Mouse (Mus musculus) inflammation-experienced regulatory T-cells, adult 6 months (primary cell): ENCODE measurements around the gene Ifi35. TPM values are rescaled to one million over a fixed set of nuclear protein-coding genes. Genes with fewer than 3 reads are reported as not detected.
A peak's percentile ranks its signal among the peaks of the same experiment; 100 is the strongest.
"Not testable (repeated sequence)": the region's sequence is repeated elsewhere in the genome, so short reads cannot be mapped to it uniquely, and the experiment has no call there.

Source experiments
- ATAC-seq: one replicate; pipeline ENCODE4 v1.8.0; 2017
- polyA plus RNA-seq, 3 experiments: library from polyadenylated mRNA; unstranded; fragments of 100-300 nt; shearing (Covaris generic); gene quantifications; one replicate each; pipeline ENCODE4 v1.2.1; 2017

Gene Ifi35
- polyA plus RNA-seq: 100 to 1,000 TPM; 143 to 171 (median 153) TPM

DNA sequence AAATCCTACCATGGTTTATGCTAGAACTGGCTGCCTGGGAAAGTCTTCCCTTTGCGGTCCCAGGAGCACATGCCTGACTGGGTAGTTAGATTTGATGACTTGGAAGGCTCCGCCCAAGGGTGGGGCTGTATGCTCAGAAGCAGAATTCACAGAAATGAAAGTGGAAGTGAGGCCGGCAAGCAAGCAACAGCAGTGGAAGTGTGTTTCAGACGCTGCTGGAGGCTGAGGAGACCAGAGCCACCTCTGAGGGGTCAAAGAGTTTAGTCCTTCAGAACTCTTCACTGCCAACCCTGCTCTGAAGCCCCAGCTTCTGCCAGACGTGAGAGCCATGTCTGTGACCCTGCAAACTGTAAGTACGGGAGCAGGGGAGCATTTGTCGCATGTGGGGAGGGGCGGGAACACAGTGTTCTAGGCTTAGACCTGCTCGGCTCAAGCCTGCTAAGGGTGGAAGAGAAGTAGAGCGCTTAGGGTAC lies at the start of gene Ifi35:
TSS of gene Ifi35 (plus strand) at position 134 of the 473 bp plus-strand sequence.
- peak; percentile 93 for ATAC-seq

DNA sequence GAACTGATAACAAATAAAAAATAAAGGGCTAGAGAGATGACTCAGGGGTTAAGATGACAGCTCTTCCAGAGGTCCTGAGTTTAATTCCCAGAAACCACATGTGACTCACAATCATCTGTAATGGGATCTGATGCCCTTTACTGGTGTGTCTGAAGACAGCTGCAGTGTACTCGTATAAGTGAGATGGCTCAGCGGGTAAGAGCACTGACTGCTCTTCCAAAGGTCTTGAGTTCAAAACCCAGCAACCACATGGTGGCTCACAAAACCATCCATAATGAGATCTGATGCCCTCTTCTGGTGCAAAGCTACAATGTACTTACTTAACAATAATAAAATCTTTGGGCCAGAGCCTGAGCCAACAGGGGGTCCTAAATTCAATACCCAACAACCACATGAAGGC lies 32.9 kb upstream of the Ifi35 start:
- no peak for ATAC-seq

DNA sequence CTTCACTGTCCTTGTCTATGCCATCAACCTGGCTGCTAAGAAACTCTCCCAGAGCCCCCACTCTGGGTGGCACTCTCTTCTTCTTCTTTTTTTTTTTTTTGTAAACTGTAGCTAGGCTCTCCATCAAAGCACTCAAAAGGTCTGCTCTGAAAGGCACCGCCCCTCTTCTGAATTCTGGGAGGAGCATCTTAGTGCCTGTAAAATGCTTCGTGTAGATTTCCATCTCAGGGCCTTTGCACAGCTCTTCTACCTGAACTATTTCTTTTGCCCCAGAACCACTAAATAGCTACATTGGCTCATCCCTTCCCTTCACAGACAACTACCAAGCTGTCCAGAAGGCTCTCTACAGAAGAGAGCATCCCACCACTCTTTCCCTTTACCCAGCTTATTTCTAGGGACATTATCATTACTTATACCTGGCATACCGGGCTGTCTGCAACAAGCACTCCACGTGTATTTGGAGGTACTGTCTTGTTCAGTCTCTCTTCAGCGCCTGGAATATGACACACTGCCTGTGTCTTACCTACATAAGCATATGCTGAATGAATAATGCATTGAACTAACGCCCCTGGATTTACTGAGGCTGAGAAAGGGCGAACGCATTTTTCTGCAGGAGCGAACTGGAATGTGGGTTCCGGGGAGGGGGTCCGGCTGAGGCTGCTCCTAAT lies 31.6 kb upstream of the Ifi35 start:
- no peak for ATAC-seq

DNA sequence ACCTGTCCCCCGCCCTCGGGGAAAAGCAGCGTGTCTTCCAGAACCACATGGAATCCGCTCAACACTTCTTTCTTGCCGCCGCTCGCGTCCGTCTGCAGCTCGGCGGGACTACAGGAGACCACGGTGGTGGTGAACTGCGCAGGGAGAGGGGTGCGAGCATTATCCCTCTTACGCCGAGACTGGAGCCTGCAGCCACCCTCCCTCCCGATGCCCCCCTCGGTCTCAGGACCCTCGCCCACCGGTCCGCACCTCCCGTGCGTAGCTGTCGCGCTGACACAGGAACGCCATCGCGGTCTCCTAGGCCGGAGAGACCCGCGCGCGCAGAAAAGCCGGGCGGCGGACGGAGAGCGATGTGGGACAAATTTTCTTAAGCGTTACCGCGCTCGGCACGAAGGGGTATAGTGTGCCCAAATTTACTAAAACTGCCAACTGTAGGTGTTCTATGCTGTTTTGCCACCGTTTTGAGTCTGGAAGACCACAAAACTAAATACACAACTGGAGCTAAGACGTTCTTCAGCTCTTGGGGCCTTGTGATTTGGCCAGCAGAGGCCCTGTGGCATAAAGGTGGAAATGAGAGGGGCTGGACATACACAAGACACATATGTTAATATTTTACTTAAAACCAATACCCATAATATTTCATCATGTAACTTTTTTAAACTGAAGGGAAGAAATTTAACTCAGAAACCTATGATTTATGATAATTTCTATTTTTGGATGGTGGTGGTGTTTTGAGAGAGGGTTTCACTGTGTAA lies 30.9 kb upstream of the Ifi35 start, which contains the start of gene Aarsd1:
TSS of gene Aarsd1 (minus strand) at position 515 of the 755 bp plus-strand sequence.
- peak; percentile 71 for ATAC-seq

DNA sequence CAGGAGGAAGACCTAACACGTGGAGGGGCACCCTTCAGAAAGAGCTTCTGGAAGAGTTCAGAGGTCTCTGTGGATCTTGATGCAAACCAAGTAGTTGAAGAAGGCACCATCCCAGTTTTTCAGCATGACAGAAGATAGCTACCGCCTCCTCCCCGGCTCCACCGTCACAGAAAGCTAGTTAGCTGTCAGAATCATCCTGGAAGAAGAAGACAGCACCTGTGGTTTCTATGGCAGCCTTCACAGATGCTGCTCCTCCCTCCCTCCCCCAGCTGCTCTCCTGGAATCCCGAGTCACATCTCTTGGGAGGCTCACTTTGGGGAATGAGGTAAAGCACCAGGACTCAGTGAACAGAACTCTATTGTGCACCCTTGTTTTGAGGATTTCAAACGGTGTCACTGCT lies 29.2 kb upstream of the Ifi35 start:
- no peak for ATAC-seq

GRCm38 (mm10) chr11:101419610-101420009 lies 28.6 kb upstream of the Ifi35 start:
- ATAC-seq: no peak

DNA sequence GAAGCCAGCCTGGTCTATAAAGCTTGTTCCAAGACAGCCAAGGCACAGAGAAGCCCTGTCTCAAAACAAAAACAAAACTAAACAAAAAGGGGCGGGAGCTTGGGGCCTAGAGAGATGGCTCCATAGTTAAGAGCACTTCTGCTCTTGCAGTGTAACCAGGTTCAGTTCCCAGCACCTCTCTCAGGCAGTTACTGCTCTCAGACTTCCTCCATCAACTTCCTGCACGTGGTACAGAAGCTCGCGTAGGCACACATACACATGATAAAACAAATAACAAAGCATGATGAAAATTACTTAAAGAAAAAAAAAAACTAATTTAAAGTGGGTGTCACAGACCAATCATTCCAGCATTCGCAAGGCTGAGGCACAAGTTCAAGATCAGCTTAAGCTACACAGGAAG lies 28.1 kb upstream of the Ifi35 start:
- no peak for ATAC-seq

DNA sequence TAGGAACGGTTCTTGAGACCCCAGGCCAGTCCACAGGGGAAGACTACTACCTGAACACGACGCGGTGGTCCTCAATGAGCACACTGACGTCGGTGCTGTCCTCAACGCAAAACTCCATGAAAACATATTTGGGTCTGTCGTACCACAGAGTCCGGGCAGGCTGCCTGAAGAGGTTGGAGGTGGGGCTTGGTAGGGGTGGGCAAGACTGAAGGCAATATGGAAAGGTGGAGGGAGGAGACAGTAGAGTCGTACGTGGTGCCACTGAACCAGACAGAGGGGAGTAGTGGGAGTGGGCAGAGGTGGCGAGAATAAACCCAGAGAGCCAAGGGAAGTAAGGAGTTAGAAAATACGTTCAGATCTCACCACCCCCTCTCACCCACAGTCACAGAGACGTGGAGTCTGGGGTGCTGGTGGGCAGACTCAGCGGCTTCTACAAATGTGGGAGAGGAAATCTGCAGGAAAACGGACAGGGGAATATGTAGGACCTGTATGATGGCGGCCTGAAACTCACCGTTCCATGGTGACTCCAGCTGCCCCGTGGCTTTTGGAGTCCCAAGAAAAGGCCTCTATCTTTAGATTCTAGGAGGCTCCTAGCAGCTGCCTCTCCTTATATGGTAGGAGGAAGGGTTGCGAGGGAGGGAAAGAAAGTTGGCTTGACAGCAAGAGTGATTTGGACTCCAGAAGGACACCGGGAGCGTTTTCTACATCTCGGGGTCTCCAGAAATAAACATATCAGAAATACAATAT lies 23.9 kb upstream of the Ifi35 start, which contains the start of gene Gm27029:
TSS of gene Gm27029 (minus strand) at position 692 of the 747 bp plus-strand sequence.
- peak; percentile 3 for ATAC-seq

GRCm38 (mm10) chr11:101424925-101425813 lies 23.0 kb upstream of the Ifi35 start, which contains the start of the genes Rundc1 and Ptges3l:
Gene Rundc1 (plus strand): TSS chr11:101425085.
Gene Ptges3l (minus strand): TSS chr11:101425333.
- ATAC-seq: peak; percentile 95

GRCm38 (mm10) chr11:101426165-101426564 lies 22.0 kb upstream of the Ifi35 start:
- no peak for ATAC-seq

DNA sequence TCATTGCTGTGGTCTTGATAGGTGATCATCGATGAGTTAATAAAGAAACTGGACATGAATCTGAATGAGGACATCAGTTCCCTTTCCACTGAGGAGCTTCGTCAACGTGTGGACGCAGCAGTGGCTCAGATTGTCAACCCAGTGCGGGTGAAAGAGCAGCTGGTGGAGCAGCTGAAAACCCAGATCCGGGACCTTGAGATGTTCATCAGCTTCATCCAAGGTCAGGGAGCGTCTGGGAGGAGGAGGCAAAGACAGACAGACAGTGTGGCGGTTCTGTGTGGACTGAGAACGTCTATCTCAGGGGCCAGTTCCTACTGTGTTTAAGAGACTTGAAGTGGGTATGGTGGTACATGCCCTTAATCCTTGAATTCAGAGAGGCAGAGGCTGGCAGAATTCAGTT lies 16.9 kb upstream of the Ifi35 start:
- ATAC-seq: no peak

DNA sequence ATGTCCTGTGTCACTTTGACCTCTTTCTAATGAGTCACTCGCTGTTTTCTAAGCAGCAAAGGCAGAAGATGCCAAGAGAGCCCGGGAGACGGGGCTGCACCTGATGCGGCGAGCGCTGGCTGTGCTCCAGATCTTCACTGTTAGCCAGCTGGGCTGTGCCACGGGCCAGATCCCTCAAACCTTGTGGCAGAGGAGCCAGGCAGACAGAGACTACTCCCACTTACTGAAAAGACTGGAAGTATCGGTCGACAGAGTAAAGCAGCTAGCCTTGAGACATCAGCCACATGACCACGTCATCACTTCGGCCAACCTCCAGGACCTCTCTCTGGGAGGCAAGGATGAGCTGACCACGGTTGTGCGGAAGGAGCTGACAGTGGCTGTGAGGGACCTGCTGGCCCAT lies 14.8 kb upstream of the Ifi35 start:
- no peak for ATAC-seq

DNA sequence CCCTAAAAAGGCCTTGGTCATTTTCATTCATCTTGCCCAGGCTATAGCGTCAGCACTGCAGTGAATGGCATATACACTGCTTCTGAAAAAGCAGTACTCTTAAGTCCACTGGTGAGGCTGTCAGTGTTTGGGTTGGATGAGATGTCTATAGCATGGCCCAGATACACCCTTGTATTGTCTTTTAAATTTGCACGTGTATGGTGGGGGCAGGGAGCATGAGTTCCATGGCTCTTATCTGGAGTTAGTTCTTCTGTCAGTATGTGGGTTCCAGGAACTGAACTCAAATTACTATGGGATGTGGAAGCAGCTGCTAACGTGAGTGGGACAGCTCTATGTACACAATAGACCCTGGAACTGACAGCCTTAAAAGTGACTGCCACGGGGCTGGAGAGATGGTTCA lies 12.4 kb upstream of the Ifi35 start:
- no peak for ATAC-seq

DNA sequence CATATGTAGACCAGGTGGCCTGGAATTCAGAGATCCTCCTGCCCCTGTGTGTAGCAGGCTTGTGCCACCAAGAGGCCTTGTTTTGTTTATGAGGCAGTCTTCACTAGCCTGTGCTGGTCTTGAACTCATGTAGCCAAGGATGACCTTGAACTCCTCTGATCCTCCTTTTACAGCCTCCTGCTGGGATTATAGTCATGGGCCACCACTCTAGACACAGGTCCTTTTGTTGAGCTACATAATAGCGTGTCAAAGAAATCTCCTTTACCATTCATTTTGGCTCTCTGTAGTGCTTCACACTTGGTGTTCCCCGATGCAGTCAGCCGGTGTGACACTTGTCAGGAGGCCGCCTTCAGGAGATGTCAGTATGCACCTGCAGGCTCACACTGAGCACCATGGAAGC lies 11.3 kb upstream of the Ifi35 start:
- ATAC-seq: no peak

DNA sequence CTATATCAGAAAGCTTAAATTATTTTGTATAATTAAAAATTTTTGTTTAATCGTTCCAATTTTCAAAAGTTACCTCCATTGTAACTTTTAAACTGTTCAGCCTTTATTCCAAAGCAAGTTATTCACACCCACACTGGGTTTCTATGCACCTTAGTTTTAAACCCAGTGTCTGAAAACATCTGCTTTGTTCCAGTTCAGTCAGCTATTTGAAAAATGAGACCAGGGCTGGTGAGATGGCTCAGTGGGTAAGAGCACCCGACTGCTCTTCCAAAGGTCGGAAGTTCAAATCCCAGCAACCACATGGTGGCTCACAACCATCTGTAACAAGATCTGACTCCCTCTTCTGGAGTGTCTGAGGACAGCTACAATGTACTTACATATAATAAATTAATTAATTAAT lies 10.2 kb upstream of the Ifi35 start:
- ATAC-seq: not testable (repeated sequence)

DNA sequence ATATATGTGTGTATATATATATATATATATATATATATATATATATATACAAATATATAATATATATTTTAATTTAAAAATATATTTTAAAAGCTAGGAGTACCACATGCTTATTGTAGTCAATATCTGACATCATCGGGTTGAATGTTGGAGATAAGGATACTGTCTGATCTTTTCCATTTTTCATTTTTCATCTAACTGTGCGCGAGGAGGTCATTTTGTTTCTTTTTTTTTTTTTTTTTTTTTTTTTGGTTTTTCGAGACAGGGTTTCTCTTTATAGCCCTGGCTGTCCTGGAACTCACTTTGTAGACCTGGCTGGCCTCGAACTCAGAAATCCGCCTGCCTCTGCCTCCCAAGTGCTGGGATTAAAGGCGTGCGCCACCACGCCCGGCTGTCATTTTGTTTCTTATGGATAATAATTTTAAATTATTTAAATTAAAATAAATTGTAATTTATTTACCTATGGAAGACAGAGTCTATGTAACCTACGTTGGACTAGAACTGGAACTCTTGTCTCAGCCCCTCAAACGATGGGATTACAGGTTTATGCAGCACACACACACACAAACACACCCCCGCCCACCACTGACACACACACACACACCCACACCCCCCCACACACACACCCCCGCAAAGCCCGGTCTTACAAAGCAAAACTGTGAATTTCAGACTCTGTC lies 6.6 kb upstream of the Ifi35 start:
- ATAC-seq: not testable (repeated sequence)

DNA sequence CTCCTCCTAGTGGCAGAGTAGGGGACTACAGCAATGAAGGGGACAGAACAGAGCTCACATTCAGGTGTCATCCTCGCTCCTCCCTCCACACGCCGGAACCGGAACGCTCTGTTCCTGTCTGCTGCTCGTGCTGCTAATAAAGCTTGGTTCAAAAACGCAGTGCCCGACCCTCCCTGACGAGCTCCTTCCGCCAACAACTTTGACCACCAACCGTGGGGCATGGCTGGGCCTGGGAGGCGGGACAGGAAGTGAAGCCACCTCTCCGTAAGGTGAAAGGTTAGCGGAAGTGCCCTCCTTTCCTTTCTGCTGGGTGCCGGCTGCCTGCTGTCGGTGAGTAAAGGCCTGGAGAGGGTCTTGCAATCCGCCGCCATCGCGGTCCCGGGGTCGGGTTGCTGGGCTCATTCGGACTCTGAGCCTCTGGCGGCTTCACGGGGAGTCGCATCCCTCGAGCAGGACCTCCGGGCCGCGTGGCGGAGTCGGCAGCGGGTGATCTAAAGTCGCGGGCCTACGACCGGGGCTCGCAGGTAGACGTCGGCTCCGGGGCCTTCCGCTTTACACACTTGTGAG lies 6.0 kb upstream of the Ifi35 start, which contains the start of gene Rpl27:
TSS of gene Rpl27 (plus strand) at position 172 of the 567 bp plus-strand sequence.
- ATAC-seq: peak; percentile 96

DNA sequence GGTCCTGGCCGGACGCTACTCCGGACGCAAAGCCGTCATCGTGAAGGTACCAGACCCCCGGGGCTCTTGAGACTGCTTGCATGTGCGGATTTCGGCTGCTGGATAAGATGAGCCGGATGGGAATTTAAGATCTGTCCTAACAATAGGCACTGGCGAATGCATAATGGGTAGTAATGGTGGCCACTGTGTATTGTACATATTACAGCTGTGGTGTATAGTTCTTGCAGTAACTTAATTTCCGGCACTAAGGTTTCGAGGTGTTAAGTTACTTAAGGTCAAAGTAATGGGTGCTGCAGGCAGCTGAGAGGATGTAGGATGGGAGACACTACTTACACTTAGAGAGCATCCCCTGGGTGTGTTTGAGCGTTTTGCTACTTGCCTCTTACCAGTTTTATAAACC lies 5.4 kb upstream of the Ifi35 start:
- ATAC-seq: no peak

DNA sequence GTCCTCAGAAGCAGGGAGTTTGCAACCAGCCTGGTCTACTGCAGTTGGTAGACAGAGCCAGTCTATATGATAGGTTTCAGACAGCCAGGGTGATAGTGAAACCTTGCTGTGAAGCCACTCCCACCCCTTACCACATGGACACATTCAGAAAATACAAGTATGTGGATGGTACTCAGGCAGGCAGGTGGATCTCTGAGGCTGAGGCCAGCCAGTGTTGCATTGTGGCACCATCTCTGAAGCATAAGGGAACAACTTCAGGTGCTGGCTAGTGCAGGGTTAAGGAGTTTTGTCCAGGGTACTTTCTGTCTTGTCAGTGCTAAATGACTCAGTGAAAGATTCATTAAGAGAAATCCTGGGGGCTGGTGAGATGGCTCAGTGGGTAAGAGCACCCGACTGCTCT lies 1.9 kb upstream of the Ifi35 start:
- no peak for ATAC-seq

DNA sequence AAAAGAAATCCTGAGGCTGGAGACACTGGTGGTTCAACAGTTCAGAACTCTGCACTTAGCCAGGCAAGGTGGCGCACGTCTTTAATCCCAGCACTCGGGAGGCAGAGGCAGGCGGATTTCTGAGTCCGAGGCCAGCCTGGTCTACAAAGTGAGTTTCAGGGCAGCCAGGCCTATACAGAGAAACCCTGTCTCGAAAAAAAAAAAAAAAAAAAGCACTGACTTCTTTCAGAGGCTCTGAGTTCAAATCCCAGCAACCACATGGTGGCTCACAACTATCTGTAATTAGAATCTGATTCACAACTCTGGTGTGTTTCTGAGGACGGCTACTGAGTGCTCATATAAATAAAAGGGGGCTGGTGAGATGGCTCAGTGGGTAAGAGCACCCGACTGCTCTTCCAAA lies 1.3 kb upstream of the Ifi35 start:
- ATAC-seq: not testable (repeated sequence)

DNA sequence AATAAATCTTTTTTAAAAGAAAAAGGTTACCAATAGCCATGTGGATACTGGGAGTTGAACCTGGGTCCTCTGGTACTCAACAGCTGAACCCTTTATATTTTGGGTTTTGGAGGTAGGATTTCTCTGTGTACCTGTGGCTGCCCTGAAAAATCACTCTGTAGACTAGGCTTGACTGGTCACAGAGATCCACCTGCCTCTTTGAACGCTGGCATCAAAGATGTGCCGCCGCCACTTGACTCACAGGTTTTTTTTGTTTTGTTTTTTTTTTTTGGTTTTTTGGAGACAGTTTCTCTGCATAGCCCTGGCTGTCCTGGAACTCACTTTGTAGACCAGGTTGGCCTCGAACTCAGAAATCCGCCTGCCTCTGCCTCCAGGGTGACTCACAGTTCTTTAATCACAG lies 421 bp upstream of the Ifi35 start:
- ATAC-seq: no peak
